Mouse (Mus musculus): ENCODE data around the gene Tpd52l2. TPM values are rescaled to one million over a fixed set of nuclear protein-coding genes. Genes with fewer than 3 reads are reported as not detected.

Gene Tpd52l2
- total RNA-seq, 2 experiments from 2014 or later: 77.5 to 82.8 TPM

GRCm38 (mm10) chr2:181529076-181529475, 32.1 kb downstream of the Tpd52l2 start:
- DNase-seq (ENCODE audit: low spot score in 2 of 2): no peak

- no peak for DNase-seq (ENCODE audit: low spot score in 2 of 2)
Observed at GRCm38 (mm10) chr2:181532589-181532988, 35.6 kb downstream of the Tpd52l2 start.

GRCm38 (mm10) chr2:181536410-181536809, 39.5 kb downstream of the Tpd52l2 start:
- DNase-seq (ENCODE audit: low spot score in 2 of 2): no peak

GRCm38 (mm10) chr2:181537444-181538047, 40.6 kb downstream of the Tpd52l2 start:
- peak; percentile 63 to 76 for DNase-seq (ENCODE audit: low spot score in 2 of 2)

- DNase-seq (ENCODE audit: low spot score in 2 of 2): no peak
Observed at GRCm38 (mm10) chr2:181541761-181542380, 44.9 kb downstream of the Tpd52l2 start.

DNA sequence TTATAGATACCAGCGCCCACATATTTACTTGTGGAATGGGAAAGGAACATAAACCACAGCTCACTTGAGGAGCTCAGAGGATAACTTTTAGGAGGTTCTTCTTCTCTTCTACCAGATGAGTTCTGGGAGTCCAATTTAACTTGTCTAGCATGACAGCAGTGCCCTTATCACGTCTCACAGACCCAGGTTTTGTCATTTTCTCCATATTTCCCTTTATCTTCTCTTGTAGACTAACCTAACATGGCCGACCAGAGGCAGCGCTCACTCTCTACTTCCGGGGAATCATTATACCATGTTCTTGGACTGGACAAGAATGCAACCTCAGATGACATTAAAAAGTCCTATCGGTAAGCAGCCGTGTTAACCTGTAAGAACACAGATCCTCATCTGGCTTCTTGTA, 49.2 kb downstream of the Tpd52l2 start:
- DNase-seq (ENCODE audit: low spot score in 2 of 2): no peak

- DNase-seq (ENCODE audit: low spot score in 2 of 2): no peak
Observed at GRCm38 (mm10) chr2:181548227-181548626, 51.3 kb downstream of the Tpd52l2 start.

DNA sequence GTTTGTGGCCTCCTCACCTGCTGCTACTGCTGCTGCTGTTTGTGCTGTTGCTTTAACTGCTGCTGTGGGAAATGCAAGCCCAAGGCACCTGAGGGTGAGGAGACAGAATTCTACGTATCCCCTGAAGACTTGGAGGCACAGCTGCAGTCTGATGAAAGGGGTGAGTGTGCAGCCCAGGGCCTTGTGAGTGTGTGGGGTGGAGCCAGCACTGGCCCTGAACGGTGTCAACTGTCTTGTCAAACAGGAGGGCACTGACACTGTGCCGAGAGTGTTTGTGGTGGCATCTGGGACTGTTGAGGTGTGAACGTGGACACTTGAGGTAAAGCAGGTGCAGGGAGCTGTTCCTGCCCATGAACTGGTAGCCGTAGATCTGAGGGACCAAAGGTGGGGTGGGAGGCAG, 51.7 kb downstream of the Tpd52l2 start:
- no peak for DNase-seq (ENCODE audit: low spot score in 2 of 2)

GRCm38 (mm10) chr2:181550233-181550632, 53.3 kb downstream of the Tpd52l2 start:
- no peak for DNase-seq (ENCODE audit: low spot score in 2 of 2)

GRCm38 (mm10) chr2:181553772-181554171, 56.8 kb downstream of the Tpd52l2 start:
- no peak for DNase-seq (ENCODE audit: low spot score in 2 of 2)

DNA sequence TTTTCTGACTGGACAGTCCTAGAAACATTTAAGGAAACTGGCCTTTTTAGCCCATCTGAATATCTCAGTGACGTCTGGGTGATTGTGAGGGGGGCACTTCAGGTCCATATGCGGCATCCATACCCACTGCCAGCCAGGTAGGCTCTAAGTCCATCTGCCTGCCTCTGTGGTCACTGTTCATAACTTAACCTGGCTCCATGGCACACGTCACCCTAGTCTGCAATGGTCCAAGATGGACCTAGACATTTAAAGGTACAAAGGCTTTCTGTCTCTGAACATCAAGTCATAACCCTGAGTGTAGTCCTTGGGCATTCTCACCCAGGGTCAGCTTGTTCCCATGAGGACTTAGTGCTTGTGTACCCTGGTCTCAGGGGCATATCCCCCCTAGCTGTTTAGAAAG, 70.4 kb downstream of the Tpd52l2 start:
- DNase-seq (ENCODE audit: low spot score in 2 of 2): no peak

Other genes with a start within 250 kb of the Tpd52l2 start
- 10 to 100 TPM; 23.9 to 25.8 TPM for gene Gmeb2, start 209.1 kb upstream of the Tpd52l2 start, total RNA-seq (2021)
- gene Stmn3, start 182.6 kb upstream of the Tpd52l2 start, total RNA-seq (2021): 100 to 1,000 TPM; 647 to 666 TPM
- 10 to 100 TPM; 24.9 to 34.5 TPM for gene Rtel1, start 177.4 kb upstream of the Tpd52l2 start, total RNA-seq (2021)
- 10 to 100 TPM; 66.0 to 67.6 TPM for gene Zgpat, start 132.2 kb upstream of the Tpd52l2 start, total RNA-seq (2021)
- 10 to 100 TPM; 43.9 to 48.5 TPM for gene Arfrp1, start 131.7 kb upstream of the Tpd52l2 start, total RNA-seq (2021)
- 10 to 100 TPM; 34.4 to 35.6 TPM for gene Lime1, start 117.1 kb upstream of the Tpd52l2 start, total RNA-seq (2021)
- gene Zbtb46, start 37.7 kb upstream of the Tpd52l2 start, total RNA-seq (2021): 10 to 100 TPM; 13.8 to 15.3 TPM
- gene Abhd16b, start 3.9 kb upstream of the Tpd52l2 start, total RNA-seq (2021): not detected
- gene Dnajc5, start 23.3 kb downstream of the Tpd52l2 start, total RNA-seq (2021): 100 to 1,000 TPM; 299 to 304 TPM
- 10 to 100 TPM; 51.5 to 70.2 TPM for gene Uckl1, start 87.8 kb downstream of the Tpd52l2 start, total RNA-seq (2021)
- gene Prpf6, start 94.7 kb downstream of the Tpd52l2 start, total RNA-seq (2021): 10 to 100 TPM; 57.5 to 60.3 TPM
- 10 to 100 TPM; 70.4 to 77.9 TPM for gene Zfp512b, start 95.7 kb downstream of the Tpd52l2 start, total RNA-seq (2021)
- gene Samd10, start 102.1 kb downstream of the Tpd52l2 start, total RNA-seq (2021): 10 to 100 TPM; 20.8 to 23.5 TPM
- gene Gm29797, start 159.9 kb downstream of the Tpd52l2 start, total RNA-seq (2021): under 1 TPM; 0.67 to 0.80 TPM
- 10 to 100 TPM; 14.2 to 14.3 TPM for gene Sox18, start 174.5 kb downstream of the Tpd52l2 start, total RNA-seq (2021)
- 10 to 100 TPM; 58.3 to 59.3 TPM for gene Tcea2, start 183.2 kb downstream of the Tpd52l2 start, total RNA-seq (2021)
- 10 to 100 TPM; 29.3 to 30.7 TPM for gene Rgs19, start 196.8 kb downstream of the Tpd52l2 start, total RNA-seq (2021)
- not detected for gene Lkaaear1, start 201.3 kb downstream of the Tpd52l2 start, total RNA-seq (2021)
- gene Oprl1, start 217.9 kb downstream of the Tpd52l2 start, total RNA-seq (2021): 10 to 100 TPM; 57.5 to 61.9 TPM